Mouse (Mus musculus): ENCODE data around the gene Evpl. TPM values are rescaled to one million over a fixed set of nuclear protein-coding genes. Genes with fewer than 3 reads are reported as not detected.

Gene Evpl
- polyA plus RNA-seq, 1 experiment, result 6.9 TPM

DNA sequence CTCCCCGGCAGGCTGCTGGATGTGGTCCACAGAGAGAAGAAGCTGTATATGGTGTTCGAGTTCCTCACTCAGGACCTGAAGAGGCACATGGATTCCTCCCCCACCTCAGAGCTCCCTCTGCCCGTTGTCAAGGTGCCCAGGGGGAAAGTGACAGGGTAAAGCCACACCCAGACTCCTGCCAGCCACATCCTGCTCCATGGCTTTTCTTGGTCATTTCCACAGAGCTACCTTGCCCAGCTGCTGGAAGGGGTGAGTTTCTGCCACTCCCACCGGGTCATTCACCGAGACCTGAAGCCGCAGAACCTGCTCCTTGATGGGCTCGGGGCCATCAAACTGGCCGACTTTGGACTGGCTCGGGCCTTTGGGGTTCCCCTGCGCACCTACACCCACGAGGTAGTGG lies 21.3 kb downstream of the Evpl start:
- no peak for DNase-seq (ENCODE audit: low read depth, low spot score)
- 28% methylated on average over 11 of the region's 11 CpGs for WGBS

DNA sequence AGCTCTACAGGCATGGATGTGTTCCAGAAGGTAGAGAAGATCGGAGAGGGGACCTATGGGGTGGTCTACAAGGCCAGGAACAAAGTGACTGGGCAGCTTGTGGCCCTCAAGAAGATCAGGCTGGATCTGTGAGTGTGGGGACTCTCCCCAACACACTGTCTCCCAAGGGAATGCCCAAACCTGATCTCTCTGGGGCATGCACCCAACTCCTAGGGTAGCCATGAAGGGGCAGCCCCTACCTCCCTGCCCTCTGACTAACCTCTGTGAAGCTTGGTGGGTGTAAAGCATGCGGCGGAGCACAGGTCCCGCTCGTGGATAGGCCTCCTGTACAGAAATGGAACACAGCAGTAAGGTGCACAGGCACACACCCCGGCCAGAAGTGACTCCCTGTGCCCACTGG lies 21.9 kb downstream of the Evpl start:
- DNase-seq (ENCODE audit: low read depth, low spot score), result no peak
- WGBS, result 80% methylated on average over 6 of the region's 6 CpGs

DNA sequence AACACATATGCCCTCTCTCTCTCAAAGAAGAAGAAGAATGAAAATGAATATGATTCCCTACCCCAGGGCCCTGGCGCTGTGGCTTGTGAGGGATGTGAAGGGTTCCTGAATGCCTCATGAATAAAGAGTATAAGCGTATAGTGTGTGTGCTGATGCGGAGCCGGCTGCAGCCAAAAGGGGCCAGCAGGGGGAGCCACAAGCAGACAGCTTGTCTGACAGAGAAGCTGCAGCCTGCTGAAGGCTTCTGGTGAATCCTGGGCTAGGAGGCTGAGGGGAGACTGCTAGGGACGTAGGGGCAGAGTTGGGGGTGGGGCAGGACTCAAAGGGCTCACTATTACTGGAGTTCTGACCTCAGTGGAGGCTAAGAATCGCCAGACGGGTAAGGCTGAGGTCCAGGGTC lies 22.7 kb downstream of the Evpl start:
- DNase-seq (ENCODE audit: low read depth, low spot score), result no peak
- 94% methylated on average over 7 of the region's 7 CpGs for WGBS

DNA sequence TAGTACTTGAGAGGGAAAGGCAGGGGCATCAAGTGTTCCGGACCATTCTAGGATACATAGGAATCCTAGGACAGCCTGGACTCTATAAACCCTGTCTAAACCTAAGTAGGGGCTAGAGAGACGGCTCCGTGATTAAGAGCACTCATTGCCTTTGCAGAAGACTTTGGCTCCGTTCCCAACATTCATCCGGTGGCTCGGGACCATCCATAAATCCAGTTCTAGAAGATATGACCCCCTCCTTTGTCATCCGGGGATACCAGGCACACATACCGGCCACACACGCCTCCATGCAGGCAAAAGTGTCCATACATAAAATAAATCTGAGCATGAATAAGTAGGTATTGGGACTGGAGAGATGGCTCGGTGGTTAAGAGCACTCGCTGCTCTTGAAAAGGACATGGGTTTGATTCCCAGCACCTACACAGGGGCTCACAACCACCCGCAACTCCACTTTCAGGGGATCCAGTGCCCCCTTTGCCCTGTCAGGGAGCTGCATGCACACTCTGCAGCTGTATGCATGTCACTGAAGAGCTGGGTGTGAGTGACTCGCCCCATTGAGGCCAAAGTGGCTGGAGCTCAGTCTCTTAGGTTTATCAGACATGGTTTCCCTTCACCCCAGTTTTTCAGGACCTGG lies 23.9 kb downstream of the Evpl start:
- no peak for DNase-seq (ENCODE audit: low read depth, low spot score)
- 67% methylated on average over 13 of the region's 13 CpGs for WGBS

DNA sequence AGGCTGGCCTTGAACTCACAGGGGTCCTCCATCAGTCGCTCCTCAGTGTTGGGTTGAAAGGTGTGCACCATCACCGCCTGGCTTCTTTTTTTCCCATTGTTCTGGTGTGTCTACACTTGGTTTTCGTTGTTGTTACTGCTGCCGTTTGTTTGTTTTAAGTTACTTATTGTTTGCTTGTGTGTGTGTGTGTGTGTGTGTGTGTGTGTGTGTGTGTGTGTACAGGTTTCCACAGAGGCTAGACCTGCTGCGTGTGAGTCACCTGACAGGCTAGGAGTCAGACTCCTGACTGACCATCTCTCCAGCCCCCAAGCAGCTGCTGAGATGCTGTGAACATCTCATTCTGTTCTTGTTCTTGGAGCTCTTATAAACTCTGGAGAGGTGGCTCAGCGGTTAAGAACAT lies 25.0 kb downstream of the Evpl start:
- WGBS, result 68% methylated on average over 6 of the region's 6 CpGs
- no peak for DNase-seq (ENCODE audit: low read depth, low spot score)

DNA sequence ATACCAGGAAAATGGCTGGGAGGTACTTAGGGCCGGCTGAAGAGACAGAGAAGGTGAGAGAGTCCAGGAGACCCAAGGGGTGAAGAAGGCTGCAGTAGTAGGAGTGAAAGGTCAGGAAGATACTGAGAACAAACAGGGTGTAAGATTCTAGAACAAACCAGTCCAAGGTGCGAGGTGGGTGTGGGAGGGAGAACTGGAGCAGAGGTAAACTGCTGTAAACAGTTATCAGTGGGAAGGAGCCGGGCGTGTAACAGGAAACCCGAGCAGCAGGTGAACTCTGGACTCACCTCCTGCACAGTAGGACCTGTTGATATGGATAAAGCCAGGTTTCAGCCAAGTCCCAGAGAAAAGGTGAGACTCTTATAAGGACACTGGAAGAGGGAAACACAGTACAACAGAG lies 27.2 kb downstream of the Evpl start:
- DNase-seq (ENCODE audit: low read depth, low spot score), result peak; percentile 98
- WGBS, result 23% methylated on average over 5 of the region's 5 CpGs

DNA sequence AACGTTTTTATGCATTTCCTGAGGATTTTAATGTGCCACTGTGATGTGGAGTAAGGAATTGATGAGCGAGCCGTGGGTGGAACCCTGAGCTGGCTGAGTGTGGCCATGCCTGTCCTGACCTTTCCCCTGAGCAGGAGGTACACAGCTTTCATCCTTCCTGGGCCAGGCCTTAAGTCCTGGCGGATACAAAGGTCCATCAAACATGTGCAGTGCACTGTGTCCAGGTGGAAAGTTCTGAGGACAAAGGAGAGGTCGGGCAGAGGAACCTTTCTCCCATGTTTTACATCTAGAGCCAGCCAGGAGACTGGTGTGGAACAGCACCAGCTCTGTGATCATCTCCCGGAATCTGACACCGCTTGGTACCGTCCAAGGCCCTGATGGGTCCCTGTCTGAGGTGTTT lies 28.6 kb downstream of the Evpl start:
- 58% methylated on average over 8 of the region's 8 CpGs for WGBS
- no peak for DNase-seq (ENCODE audit: low read depth, low spot score)

DNA sequence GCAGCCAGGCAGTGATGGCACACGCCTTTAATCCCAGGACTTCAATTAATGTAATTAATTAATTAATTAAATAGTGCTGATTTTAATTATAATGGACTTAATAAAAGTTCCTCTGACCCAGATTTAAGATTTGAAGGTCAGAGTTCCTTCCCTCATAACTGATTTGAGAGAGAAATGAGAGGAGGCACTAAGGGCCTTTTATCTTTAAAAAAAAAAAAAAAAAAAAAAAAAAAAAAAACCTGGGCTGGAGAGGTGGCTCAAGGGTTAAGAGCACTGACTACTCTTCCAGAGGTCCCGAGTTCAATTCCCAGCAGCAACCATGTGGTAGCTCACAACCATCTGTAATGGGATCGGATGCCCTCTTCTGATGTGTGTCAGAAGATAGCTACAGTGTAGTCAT lies 29.2 kb downstream of the Evpl start:
- WGBS, result 87% methylated on average over 3 of the region's 3 CpGs
- no peak for DNase-seq (ENCODE audit: low read depth, low spot score)

DNA sequence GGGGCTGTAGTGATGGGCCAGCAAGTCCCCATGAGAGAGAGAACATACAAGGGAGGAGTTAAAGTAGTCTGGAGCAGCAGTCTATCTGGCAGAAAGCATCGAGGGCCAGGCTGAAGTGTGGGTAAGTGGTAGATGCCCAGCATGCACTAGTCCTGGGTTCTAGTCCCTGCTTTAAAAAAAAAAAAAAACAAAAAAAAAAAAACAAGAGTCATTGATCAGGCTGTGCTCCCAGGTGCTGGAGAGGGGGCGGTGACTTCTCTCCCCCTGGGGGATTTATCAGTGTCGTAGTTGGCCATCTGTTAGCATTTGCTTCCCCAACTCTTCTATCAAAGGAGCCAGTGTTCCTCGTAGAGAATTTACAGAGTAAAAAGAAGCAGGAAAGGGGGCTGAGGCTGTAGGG lies 31.2 kb downstream of the Evpl start:
- no peak for DNase-seq (ENCODE audit: low read depth, low spot score)
- 87% methylated on average over 4 of the region's 4 CpGs for WGBS

DNA sequence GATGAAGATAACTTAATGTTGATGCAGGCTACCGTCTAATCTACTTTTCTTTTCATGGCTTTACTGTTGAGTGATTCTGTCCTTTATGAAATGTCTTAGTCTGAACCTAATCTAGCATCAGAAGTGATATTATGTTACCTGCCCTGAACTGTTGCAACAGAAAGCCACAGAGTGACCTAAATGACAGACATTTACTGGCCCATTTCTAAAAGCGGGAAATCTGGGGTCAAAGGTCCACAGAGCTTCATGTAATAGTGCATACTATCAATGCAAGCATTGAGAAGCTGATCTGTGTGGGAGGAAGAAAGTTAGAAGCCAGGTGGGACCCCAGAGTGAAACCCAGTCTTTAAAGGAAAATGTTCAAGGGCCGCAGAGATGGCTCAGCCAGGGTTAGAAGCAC lies 34.7 kb downstream of the Evpl start:
- 71% methylated on average over 3 of the region's 3 CpGs for WGBS
- DNase-seq (ENCODE audit: low read depth, low spot score), result no peak

DNA sequence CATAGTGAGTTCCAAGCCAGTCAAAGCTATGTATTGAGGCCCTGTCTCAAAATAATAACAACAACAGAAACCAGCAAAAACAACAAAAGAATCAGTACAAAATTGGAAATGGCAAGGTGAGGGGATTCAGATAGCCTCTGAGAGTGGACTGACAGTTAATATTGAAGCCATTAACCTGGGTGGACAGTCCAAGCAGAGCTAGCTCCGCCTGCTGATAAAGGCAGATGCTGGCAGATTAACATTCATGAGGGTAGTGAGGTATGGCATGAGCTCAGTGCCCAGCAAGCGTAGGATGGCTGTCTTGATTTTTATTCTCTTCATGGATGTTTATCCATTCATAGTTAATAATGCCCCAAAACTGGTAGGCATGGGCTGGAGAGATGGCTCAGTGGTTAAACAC lies 36.7 kb downstream of the Evpl start:
- 97% methylated on average over 2 of the region's 2 CpGs for WGBS
- DNase-seq (ENCODE audit: low read depth, low spot score), result no peak

DNA sequence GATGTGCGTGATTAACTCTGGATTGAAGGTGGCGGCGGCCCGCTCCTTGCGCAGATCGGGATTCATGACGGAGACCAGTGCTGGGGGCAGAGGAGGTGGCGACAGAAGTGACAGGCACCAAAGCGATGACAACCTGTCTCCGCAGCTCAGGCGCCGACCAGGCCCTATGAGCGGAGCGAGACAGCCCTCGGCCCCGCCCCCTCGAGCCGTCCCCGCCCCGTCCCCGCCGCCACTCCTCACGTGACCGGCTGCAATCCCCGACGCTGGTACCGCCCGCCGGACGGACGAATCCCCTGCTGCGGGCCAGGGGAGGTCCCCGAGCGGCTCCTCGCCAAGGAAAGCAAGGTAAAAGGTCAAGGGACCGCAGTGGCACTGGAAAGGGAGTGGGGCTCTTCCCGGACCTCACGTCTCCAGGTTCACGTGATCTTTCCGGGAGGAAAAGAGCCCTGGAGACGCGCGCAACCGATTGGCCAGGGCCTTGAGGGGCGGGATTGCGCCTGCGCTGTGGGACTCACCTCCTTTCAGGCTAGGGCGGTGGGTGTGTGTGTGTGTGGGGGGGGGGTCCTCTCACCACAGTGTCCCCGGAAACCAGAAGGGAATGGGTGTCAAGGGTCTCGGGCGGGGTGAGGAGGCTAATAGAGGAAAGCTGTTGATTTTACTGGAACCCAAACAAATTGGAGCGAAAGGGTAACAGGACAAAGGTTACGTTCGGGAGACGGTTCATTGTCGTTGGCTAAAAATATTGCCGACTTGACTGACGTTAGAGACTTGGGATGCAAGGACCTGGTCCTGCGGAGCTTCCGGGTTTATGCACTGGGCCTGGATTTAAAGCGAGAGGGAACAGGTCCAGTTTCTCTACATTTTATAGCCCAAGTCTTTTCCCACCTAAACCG lies 39.0 kb downstream of the Evpl start, which contains the start of the genes Ten1 and Acox1:
Ten1 (plus strand) TSS at position 217 of the 893 bp plus-strand sequence.
Acox1 (minus strand) TSS at position 407 of the 893 bp plus-strand sequence.
- WGBS, result under 1% methylated on average over 62 of the region's 62 CpGs
- peak; percentile 96 for DNase-seq (ENCODE audit: low read depth, low spot score)

DNA sequence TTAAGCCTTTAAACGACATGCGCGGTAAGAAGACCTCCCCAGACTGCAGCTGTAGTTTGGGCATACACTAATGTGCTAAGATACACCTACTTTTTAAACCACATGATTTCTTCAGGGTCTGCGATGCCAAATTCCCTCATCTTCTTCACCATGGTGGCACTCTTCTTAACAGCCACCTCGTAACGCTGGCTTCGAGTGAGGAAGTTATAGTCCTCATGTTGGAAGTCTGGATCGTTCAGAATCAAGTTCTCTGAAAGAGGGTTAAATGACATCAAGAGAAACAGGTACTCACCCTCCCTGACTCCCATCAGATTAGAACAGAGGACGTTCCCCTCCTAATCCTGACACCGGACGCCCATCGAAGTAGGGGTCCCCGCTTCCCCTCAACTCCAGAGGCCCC lies 39.7 kb downstream of the Evpl start:
- no peak for DNase-seq (ENCODE audit: low read depth, low spot score)
- WGBS, result 11% methylated on average over 13 of the region's 13 CpGs

DNA sequence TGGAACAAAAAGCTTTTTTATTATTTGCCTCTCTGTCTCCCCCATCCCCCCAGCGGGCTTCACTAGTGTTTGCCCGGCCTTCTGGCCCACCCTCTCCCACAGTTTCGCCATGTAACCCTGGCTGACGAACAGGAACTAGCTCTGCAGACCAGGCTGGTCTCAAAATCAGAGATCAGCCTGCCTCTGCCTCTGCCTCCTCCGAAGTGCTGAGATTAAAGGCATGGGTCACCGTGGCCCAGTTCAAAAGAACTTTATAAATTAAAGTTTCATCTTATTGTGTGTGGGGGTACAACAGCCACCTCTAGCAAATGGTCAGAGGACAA lies 40.3 kb downstream of the Evpl start:
- 83% methylated on average over 6 of the region's 6 CpGs for WGBS
- DNase-seq (ENCODE audit: low read depth, low spot score), result no peak

DNA sequence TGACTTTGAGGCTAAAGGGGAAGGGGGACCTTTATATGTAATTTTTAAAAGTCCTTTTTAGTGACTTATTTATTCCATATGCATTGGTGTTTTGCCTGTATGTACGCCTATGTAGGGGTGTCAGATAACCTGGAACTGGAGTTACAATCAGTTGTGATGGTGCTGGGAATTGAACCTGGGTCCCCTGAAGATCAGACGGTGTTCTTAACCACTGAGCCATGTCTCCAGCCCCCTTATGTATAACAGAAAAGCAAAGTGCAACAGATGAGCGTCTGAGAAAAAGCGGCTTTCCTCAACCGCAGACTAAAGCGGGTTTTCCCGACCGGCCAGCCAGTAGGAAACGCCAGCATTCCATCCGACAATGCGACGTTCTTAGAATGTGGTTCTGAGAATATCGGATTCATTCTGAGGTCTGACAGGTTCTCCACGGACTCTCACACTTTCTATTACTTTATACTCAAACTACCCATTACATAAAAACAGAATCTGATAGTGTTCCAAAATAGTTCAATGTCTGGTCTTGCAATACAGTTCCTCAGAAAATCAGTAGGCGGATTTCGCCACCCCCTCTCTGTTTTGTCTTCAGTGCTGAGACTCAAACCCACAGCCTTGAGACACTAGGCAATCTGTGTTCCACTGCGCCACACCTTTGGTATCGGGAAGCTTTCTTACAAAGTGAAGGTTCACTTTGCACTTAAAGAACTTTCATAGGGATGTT lies 40.9 kb downstream of the Evpl start:
- no peak for DNase-seq (ENCODE audit: low read depth, low spot score)
- 92% methylated on average over 18 of the region's 18 CpGs for WGBS

DNA sequence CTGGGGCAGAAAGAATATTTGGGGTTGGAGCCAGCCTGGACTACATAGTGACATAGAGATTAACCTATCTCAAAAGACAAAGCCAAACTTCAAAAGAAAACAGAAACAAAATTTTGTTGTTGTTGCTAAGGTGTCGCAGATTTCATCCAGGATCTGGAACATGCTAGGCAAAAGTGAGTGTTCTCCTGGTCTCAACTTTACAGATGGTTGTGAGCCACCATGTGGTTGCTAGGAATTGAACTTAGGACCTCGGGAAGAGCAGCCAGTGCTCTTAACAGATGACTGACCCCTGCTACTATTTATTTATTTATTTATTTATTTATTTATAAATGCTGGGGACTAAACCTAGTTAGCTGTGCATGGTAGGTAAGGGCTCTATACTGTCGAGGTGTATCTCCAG lies 41.5 kb downstream of the Evpl start:
- DNase-seq (ENCODE audit: low read depth, low spot score), result no peak
- 80% methylated on average over 3 of the region's 3 CpGs for WGBS

DNA sequence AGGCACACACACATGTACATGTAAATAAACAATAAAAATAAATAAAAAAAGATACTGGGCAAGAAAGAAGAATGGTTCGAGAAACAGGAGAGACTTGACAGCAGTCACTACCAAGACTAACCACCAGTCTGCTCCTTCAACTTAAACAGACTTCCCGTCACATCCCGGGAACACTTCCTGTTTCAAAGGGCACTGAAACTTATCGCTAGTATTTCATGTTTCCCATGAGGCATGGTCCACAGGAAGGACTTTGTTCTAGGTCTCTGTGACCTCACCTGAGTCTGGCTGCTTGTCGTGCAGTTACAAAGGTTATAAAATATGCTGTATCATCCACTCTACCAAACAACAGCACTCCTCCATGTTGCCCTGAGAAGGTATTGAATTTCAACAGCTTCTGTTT lies 42.6 kb downstream of the Evpl start:
- 18% methylated on average over 5 of the region's 5 CpGs for WGBS
- peak; percentile 75 for DNase-seq (ENCODE audit: low read depth, low spot score)

DNA sequence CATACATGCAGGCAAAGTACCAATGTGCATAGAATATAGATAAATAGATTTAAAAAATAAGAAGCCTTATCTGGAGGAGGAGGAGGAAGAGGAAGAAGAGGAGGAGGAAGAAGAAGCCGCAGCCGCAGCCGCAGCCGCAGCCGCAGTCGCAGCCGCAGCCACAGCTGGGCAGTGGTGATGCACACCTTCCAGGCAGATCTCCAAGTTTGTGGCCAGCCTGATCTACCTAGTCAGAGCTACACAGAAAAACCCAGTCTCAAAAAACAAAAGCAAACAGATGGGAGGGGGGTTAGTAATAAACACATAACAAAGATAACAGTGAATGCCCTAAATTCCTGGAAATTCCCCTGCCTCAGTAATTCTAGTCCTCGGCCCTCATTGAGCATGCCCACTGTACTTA lies 43.3 kb downstream of the Evpl start:
- DNase-seq (ENCODE audit: low read depth, low spot score), result no peak

DNA sequence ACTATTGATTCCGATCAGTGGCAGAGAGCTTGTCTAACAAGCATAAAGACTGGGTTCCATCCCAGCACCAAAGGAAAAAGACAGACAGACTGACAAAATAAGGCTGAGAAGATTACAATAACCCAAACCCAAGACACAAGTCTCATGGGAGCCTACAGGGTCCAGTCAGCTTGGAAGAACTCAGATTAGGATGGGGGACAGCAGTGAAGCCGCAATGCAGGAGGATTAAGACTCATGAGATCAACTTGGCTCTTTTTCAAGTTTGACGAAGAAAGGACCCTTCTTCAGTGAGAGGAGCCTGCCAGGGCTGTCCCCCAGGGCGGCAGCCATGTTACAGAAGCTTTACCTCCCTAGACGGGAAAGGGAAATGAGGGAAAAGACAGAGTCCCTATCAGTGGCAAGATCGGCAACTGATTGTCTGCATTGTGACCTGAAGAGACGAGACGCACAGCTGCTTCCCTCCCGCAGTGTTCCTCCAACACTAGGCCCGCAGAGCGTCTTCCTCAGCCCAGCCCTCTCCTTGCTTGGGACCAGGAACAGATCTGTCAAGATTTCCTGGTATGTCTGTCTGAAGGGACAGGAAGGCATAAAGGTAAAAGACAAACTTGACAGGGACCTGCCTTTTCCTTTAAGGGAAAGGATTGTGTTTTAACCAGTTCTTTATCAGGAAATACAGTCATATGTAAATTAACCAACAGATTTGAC lies 50.5 kb downstream of the Evpl start:
- WGBS, result 69% methylated on average over 11 of the region's 11 CpGs
- DNase-seq (ENCODE audit: low read depth, low spot score), result no peak

More for the DNA sequence above, 43.3 kb downstream of the Evpl start:
- 78% methylated on average over 8 of the region's 8 CpGs for WGBS

DNA sequence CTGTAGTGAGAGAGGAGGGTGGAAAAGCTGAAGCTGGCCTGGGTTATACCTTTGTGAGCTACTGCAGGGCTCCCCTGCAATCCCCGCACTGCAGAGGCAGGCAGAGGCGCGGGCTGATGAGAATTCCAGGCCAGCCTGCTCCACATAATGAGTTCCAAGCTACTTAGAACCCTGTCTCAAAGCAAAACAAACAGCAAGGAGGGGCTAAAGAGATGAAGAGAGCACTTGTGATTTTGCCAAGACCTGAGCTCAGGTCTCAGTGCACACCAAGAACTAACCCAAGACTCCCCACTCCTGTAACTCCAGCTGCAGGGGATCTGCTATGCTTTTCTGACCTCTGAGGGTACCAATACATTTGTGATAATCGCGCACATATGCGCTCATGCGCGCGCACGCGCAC lies 51.5 kb downstream of the Evpl start:
- WGBS, result 90% methylated on average over 11 of the region's 11 CpGs
- DNase-seq (ENCODE audit: low read depth, low spot score), result no peak
